Mouse (Mus musculus): Measurements from ENCODE around the gene Dnase1l2.

DNA sequence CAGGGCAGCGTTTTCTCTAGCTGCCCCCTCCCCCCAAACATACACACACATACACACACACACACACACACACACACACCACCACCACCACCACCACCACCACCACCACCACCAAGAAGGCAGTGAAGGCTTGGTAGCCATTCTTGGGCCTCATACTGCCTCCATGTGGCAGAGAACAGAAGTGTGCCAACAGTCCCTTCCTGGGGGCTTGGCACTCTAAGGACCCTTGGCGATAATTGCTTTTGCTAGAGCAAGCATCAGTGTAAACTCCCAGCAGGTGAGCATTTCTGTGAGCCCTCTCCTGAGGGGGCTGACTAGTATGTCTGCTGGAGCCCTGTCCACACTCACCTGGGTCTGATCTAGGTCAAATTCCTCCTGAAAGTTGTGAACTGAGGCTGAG lies 1.8 kb downstream of the Dnase1l2 start:
- TF ChIP-seq CTCF (conservative IDR thresholded peaks at IDR 0.05; ENCODE audit: low read length) (peak; percentile 28), NANOG (IDR thresholded peaks at IDR 0.05; ENCODE audit: borderline replicate concordance, low read length) (no peak), POU5F1 (IDR thresholded peaks at IDR 0.05; ENCODE audit: borderline replicate concordance, low read length) (no peak)
